ENCODE assay signal across 9 mouse cellular contexts in genomic region chr14:79515511-79516242, GRCm38 (mm10). TPM values are rescaled to one million over a fixed set of nuclear protein-coding genes. Genes with fewer than 3 reads are reported as not detected.
DNase-seq lines count a peak whose midpoint lies in the region; ATAC-seq and TF ChIP-seq lines count a peak whose summit lies in the region.
"Had no signal": no experiment of that assay in that cellular context is flagged by ENCODE, and none has a peak within 500 bp of the region (broad histone marks: within the 10 kb centered on the region; RNA-seq: fewer than 3 reads in every experiment).

No protein-coding gene starts in this region.

- H3K9ac ChIP-seq in ES-E14 (ENCODE audit: insufficient read depth, low read depth, low read length, poor library complexity, severe bottlenecking), result peak overlapping the region; percentile 11; the same call in 1 of the 2 replicates
- H3K9ac ChIP-seq in limb, embryonic 13.5 days, result no peak overlapping the region
- H3K9ac ChIP-seq in forebrain, embryonic 15.5 days (replicated peaks), result no peak overlapping the region
- H3K9ac ChIP-seq in forebrain, embryonic 11.5 days (ENCODE audit: low read length), result no peak overlapping the region
- H3K9ac ChIP-seq: heart, embryonic 13.5 days had no signal

- H3K27ac ChIP-seq in ES-E14 (ENCODE audit: insufficient read depth, low read depth, low read length, poor library complexity, severe bottlenecking), result no peak overlapping the region
- peak overlapping the region; percentile 49; the same call in 1 of the 2 replicates for H3K27ac ChIP-seq in limb, embryonic 13.5 days
- H3K27ac ChIP-seq in forebrain, embryonic 15.5 days (replicated peaks), result no peak overlapping the region
- no peak overlapping the region for H3K27ac ChIP-seq in forebrain, embryonic 11.5 days (ENCODE audit: low read depth, low read length)
- H3K27ac ChIP-seq: heart, embryonic 13.5 days had no signal

- DNase-seq in ES-E14 (ENCODE audit: low read depth, low spot score) (no peak), MN1 (ENCODE audit: low spot score) (no peak)
- peak; percentile 66 for DNase-seq in c-Kit-positive CD71-positive TER-119-negative erythroid progenitor cells, embryonic 14.5 days (ENCODE audit: low read depth)
- DNase-seq in forebrain, embryonic 11.5 days (ENCODE audit: low spot score), result no peak
- no peak for DNase-seq in layer of hippocampus, adult 9-10 months (ENCODE audit: low spot score)

- H3K36me3 ChIP-seq in ES-E14 (ENCODE audit: control insufficient read depth, insufficient read depth, low read length, poor library complexity, severe bottlenecking), result no peaks in the 10 kb centered on the region
- H3K36me3 ChIP-seq in limb, embryonic 13.5 days, result no peaks in the 10 kb centered on the region
- no peaks in the 10 kb centered on the region for H3K36me3 ChIP-seq in myocyte (ENCODE audit: control insufficient read depth, insufficient read depth)
- no peaks in the 10 kb centered on the region for H3K36me3 ChIP-seq in forebrain, embryonic 15.5 days
- no peaks in the 10 kb centered on the region for H3K36me3 ChIP-seq in forebrain, embryonic 11.5 days (ENCODE audit: control insufficient read depth, insufficient read depth, low read length)
- H3K36me3 ChIP-seq: heart, embryonic 13.5 days had no signal

- no peaks in the 10 kb centered on the region for H3K27me3 ChIP-seq in limb, embryonic 13.5 days
- no peaks in the 10 kb centered on the region for H3K27me3 ChIP-seq in myocyte (ENCODE audit: control insufficient read depth, insufficient read depth, insufficient read length)
- no peaks in the 10 kb centered on the region for H3K27me3 ChIP-seq in forebrain, embryonic 15.5 days
- H3K27me3 ChIP-seq in forebrain, embryonic 11.5 days (ENCODE audit: control insufficient read depth, insufficient read depth, low read length), result no peaks in the 10 kb centered on the region
- H3K27me3 ChIP-seq: heart, embryonic 13.5 days had no signal

- peaks cover 2 to 6% of the 10 kb centered on the region in 2 experiments; a peak in 2 of 4 replicates for H3K4me1 ChIP-seq in ES-E14 (ENCODE audit: control insufficient read depth in 2 of 2, insufficient read depth in 2 of 2, low read length in 2 of 2, poor library complexity in 1 of 2)
- H3K4me1 ChIP-seq in limb, embryonic 13.5 days, result peaks cover 19% of the 10 kb centered on the region
- no peaks in the 10 kb centered on the region for H3K4me1 ChIP-seq in forebrain, embryonic 15.5 days
- H3K4me1 ChIP-seq in forebrain, embryonic 11.5 days (replicated peaks; ENCODE audit: control insufficient read depth, insufficient read depth, low read length), result no peaks in the 10 kb centered on the region; the same call in 1 of the 2 replicates

- H3K4me3 ChIP-seq in ES-E14 (ENCODE audit: insufficient read depth in 1 of 2, low read depth in 1 of 2, low read length in 2 of 2, poor library complexity in 1 of 2, severe bottlenecking in 1 of 2) (no peak overlapping the region), myocyte (no peak overlapping the region)
- H3K4me3 ChIP-seq in limb, embryonic 13.5 days, result no peak overlapping the region
- no peak overlapping the region for H3K4me3 ChIP-seq in forebrain, embryonic 15.5 days
- no peak overlapping the region for H3K4me3 ChIP-seq in forebrain, embryonic 11.5 days (ENCODE audit: low read depth, low read length)
- H3K4me3 ChIP-seq: heart, embryonic 13.5 days had no signal

- H3K9me3 ChIP-seq in ES-E14 (ENCODE audit: control insufficient read depth, insufficient read depth, low read depth, low read length), result no peaks in the 10 kb centered on the region
- H3K9me3 ChIP-seq in limb, embryonic 13.5 days, result no peaks in the 10 kb centered on the region
- H3K9me3 ChIP-seq in forebrain, embryonic 15.5 days, result no peaks in the 10 kb centered on the region
- no peaks in the 10 kb centered on the region for H3K9me3 ChIP-seq in forebrain, embryonic 11.5 days (ENCODE audit: control insufficient read depth, low read length)
- H3K9me3 ChIP-seq: heart, embryonic 13.5 days had no signal

- H3K4me2 ChIP-seq in limb, embryonic 13.5 days (replicated peaks), result 0 out of 2 replicates have a peak overlapping the region, but pooled peaks have one; percentile 5
- peak overlapping the region; percentile 67 for H3K4me2 ChIP-seq in myocyte (ENCODE audit: low read depth)
- no peak overlapping the region for H3K4me2 ChIP-seq in forebrain, embryonic 15.5 days (replicated peaks)
- no peak overlapping the region for H3K4me2 ChIP-seq in forebrain, embryonic 11.5 days (ENCODE audit: low read depth, low read length, severe bottlenecking)
- H3K4me2 ChIP-seq: heart, embryonic 13.5 days had no signal

- in situ Hi-C loops in ES-E14 (cut with MboI; ENCODE audit: low sequenced_read_pairs in 2 of 2, unreplicated experiment in 2 of 2), result no loop called here

- 57% methylated on average over 8 of the region's 8 CpGs for WGBS in limb, embryonic 13.5 days
- 77% methylated on average over 8 of the region's 8 CpGs for WGBS in forebrain, embryonic 15.5 days
- WGBS in forebrain, embryonic 11.5 days, result 86% methylated on average over 8 of the region's 8 CpGs

- ATAC-seq in limb, embryonic 13.5 days (ENCODE audit: low FRiP score, low read depth), result no peak
- ATAC-seq in forebrain, embryonic 15.5 days (replicated peaks), result no peak
- ATAC-seq in forebrain, embryonic 11.5 days (replicated peaks; ENCODE audit: low FRiP score), result no peak

- H3K79me2 ChIP-seq in myocyte (ENCODE audit: control insufficient read depth, insufficient read depth), result peaks cover 19% of the 10 kb centered on the region

- H3ac ChIP-seq in myocyte (ENCODE audit: control insufficient read depth, insufficient read length), result no peak overlapping the region

- TF ChIP-seq POLR2A in myocyte (IDR thresholded peaks at IDR 0.05; ENCODE audit: insufficient read length, low read depth), result no peak

TF ChIP-seq in ES-E14, 5 proteins besides CTCF, POLR2A, EP300 and RAD21:
- TF ChIP-seq ZNF384 (IDR thresholded peaks at IDR 0.05; ENCODE audit: low read depth, low read length), result no peak
- no peak for TF ChIP-seq MAFK (IDR thresholded peaks at IDR 0.05; ENCODE audit: insufficient read depth, low read depth, low read length)
TF ChIP-seq in ES-E14: peak in this region for 0.

TF ChIP-seq in myocyte, 11 proteins besides CTCF, POLR2A, EP300 and RAD21:
- TF ChIP-seq MYOD1 (IDR thresholded peaks at IDR 0.05; ENCODE audit: control insufficient read depth in 1 of 3, insufficient read length in 2 of 3, low read depth in 2 of 3), result no peak
- TF ChIP-seq USF1 (IDR thresholded peaks at IDR 0.05; ENCODE audit: low read depth), result peak; percentile 19
- TF ChIP-seq E2F4 (IDR thresholded peaks at IDR 0.05; ENCODE audit: insufficient read depth), result no peak
- no peak for TF ChIP-seq MAX (IDR thresholded peaks at IDR 0.05; ENCODE audit: low read depth)
- no peak for TF ChIP-seq REST (IDR thresholded peaks at IDR 0.05; ENCODE audit: insufficient read depth, insufficient read length)
TF ChIP-seq in myocyte: peak in this region for 1.

RNA-seq across cellular contexts. Expression of gene Wbp4, which starts 34.4 kb away (rescaled TPM):
- 13.3 and 16.4 TPM in 2 replicates for total RNA-seq in ES-E14 (2012; rRNA removed)
- polyA plus RNA-seq in limb, embryonic 13.5 days (2015; fragmentation: Nextera tagmentation; extraction: Ambion mirVana), result 48.5 and 49.5 TPM in 2 replicates
- polyA plus RNA-seq in myocyte (2012; fragmentation: generic; extraction: Trizol), result 10.1 TPM
- 43.4 and 46.8 TPM in 2 replicates for polyA plus RNA-seq in forebrain, embryonic 15.5 days (2015; fragmentation: Nextera tagmentation; extraction: Ambion mirVana)
- polyA plus RNA-seq in forebrain, embryonic 11.5 days (2014; fragmentation: Nextera tagmentation; extraction: Ambion mirVana), result 58.4 and 58.6 TPM in 2 replicates

RNA-seq across cellular contexts. Expression of gene Elf1, which starts 34.7 kb away (rescaled TPM):
- 4.4 and 5.3 TPM in 2 replicates for total RNA-seq in ES-E14 (2012; rRNA removed)
- 9.2 and 9.9 TPM in 2 replicates for polyA plus RNA-seq in limb, embryonic 13.5 days (2015; fragmentation: Nextera tagmentation; extraction: Ambion mirVana)
- polyA plus RNA-seq in myocyte (2012; fragmentation: generic; extraction: Trizol), result 3.6 TPM
- 3.3 and 3.7 TPM in 2 replicates for polyA plus RNA-seq in forebrain, embryonic 15.5 days (2015; fragmentation: Nextera tagmentation; extraction: Ambion mirVana)
- polyA plus RNA-seq in forebrain, embryonic 11.5 days (2014; fragmentation: Nextera tagmentation; extraction: Ambion mirVana), result 7.5 and 7.6 TPM in 2 replicates

Comparison
In these comparisons a context has a peak if more than half of its experiments do, and no peak if none do; other contexts are left out.
1. H3K4me2 ChIP-seq: peak in limb, embryonic 13.5 days (single experiment) and myocyte (single experiment); none in forebrain, embryonic 15.5 days (single experiment) and forebrain, embryonic 11.5 days (single experiment).